Mouse (Mus musculus): ENCODE data around the gene Grcc10.
A peak's percentile ranks its signal among the peaks of the same experiment; 100 is the strongest.

Grcc10 gene

DNA sequence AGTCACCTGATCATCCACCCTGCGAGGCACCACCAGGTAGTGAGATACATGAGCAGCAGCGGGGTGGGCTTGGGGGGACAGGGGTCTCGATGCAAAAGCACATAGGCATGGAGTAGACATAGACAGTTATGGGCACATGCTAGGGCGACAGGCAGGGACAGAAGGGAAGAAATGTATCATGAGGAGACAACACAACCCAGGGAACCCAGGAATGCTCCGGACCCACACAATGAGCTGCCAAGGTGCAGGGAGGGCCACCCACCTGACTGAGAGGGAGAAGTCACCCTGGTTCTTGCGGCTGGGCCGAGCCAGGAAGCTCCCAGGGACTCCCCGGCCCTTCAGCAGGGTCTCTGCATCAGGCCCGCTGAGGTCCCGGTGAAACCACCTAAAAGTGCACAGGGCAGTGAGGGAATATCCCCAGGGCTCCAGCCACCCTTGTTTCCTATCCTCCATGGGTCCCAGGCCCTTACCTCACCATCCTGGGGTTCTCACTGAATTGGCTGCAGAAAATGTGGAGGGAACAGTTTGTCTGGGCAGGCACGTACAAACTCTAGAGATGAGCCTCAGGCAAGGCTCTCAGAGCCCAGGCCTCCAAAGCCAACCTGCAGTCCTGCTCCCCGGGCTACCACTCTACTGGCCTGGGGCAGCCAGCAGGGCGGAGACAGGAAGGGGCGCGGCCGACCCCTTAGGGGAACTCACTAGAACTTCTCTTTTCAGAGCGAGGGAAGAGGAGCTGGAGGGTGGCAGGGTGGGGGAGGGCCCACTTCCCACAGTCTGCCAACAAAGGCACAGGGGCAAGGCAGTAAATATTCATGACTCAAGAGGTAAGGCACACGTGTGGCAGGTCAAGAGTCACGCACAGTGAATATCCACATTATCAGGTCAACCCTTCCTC is 8.5 kb downstream of the Grcc10 start:
- no peak for DNase-seq (ENCODE audit: low spot score in 2 of 2)

DNA sequence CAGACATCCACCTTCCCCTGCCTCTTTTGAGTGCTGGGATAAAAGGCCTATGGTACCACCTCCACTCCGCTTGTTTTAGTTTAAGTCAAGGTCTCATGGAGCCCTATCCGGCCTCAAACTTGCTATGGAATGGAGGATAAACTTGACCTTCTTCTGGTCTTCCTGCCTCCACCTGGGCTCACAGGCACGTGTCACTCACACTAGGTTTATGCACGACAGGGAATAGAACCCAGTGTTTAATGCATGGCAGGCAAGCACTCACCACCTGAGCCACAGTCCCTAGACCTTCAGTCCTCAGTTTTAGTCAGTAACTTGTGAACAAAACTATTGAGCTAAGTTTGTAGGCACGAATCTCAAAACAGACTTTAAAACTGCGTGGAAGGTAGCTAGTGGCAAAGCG is 10.1 kb downstream of the Grcc10 start:
- no peak for DNase-seq (ENCODE audit: low spot score in 2 of 2)

DNA sequence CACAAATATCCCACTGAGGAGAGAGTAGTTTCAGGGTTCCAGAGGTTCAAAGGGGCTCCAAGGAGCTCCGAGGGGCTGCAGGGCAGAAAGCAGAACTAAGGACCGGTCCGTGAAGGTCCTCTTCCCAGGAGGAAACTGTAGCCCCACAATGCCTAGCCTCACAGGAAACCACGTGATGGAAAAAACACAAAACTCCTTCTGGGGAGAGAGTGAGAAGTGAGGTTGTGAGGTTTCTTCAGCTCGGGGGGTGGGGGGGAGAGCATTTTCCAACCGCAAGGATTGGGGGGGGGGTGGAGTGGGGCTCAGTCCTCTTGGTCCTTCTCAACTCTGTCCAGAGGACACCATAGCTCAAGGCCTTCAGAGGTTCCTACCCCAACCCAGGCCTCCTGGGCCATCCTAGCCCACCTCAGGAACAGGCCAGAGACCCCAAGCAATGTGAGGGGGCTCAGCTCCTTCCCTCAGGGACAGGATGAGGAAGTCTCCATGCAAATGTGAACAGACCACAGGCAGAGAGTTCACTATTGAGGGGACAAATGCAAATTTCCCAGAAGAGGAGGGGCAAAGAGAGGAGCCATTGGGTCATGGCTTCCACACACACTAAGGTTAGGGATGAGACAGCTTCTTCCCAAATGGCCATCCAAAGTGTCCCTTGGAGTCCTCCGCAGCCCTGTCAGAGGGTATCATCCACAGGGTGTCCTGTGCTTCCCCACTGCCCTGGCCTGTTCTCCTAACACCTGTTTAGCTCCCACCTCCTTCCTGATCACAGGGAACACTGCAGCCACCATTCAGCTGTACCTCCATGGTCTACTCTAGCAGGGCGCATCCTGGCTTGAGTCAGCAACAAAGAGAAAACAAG is 11.1 kb downstream of the Grcc10 start:
- DNase-seq (ENCODE audit: low spot score in 2 of 2) = no peak

DNA sequence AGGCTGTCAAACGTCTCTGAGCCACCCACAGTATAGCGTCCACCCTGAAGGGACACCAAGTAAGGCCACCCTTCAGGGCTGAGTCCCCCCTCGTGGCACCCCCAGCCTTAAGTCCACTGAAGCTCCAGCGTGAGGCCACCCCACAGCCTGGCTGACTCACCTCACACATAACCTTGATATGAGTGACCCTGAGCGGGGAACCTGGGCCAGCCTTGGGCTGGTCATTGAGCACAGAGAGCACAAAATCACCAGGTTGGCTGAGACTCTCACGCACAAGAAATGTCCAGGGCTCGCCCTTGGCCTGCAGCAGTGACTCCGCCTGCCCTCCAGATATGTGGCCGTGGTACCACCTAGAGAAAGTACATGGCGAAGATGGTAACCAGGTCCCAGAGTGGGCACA is 12.6 kb downstream of the Grcc10 start:
- DNase-seq (ENCODE audit: low spot score in 2 of 2) = no peak

DNA sequence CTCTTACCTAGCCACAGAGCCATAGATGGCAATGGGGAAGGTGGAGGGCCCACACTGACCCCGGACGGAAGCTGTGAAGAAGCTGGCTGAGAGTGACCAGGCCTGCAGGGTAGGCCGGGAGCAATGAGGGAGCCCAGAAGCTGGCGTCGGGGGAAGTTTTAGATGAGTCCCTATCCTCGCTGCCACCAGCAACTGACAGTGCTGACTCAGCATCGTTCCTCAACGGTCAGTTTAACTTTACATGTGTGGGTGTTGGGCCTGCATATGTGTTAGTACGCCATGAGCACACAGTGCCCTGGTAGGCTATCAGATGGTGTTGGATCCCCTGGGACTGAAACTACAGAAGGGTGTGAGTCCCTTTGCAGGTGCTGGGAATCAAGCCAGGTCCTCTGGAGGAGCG is 16.7 kb downstream of the Grcc10 start:
- DNase-seq (ENCODE audit: low spot score in 2 of 2) = no peak

DNA sequence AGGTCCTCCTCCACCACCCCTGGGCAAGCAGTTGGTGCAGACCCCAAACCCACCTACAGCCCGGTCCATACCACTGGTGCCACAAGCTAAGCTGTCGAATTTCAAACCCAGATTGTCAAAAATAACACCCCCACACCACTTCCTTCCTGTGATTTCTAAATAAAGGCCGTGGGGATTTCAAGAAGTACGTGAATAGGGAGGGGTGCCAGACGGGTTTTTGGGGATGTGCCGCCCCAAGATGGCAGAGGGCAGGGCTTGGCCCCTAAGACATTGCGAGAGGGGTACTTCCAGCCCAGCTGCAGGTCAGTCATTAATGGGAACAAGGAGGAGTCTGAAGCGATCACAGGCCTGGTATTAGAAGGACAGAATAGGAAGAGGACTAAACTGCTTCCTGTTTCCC is 17.6 kb downstream of the Grcc10 start:
- no peak for DNase-seq (ENCODE audit: low spot score in 2 of 2)

DNA sequence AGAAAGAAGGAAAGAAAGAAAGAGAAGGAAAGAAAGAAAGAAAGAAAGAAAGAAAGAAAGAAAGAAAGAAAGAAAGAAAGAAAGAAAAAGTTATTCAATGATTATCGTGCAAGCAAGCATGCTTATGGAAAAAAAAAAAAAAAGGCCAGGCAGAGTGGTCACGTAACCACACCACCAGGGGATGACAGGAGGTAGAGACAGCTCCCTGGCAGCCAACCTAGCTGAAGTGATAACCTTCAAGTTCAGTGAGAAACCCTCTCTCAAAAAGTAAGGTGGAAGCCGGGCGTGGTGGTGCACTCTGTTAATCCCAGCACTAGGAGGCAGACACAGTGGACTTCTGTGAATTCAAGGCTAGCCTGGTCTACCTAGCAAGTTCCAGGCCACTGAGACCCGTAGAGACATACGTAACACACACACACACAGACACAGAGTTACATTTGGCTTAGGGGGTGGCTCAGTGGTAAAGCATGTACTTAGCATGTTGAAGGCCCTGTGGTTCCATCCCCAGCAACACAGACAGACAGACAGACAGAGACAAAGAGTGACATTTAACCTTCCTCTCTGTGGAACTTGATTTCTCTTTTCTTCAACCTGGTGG is 18.2 kb downstream of the Grcc10 start:
- no peak for DNase-seq (ENCODE audit: low spot score in 2 of 2)

DNA sequence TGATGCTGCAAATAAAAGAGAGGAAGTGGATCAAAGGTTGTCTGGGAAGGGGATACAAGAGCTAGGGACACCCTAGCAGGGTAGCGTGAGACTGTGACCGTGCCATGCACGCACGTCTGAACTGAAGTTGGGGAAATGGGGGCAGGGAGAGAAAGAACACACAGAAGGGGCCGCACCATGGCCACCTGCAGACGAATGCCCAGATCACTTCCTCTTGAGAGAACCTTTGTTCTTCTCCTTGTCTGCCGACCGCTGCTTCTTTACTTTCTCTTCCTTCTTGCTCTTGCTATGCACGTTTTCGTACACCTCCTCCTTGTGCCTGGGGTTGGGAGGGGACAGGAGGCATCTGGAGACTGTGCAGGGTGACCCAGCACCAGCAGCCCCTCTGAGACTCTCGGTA is 20.3 kb downstream of the Grcc10 start:
- DNase-seq (ENCODE audit: low spot score in 2 of 2) = no peak

DNA sequence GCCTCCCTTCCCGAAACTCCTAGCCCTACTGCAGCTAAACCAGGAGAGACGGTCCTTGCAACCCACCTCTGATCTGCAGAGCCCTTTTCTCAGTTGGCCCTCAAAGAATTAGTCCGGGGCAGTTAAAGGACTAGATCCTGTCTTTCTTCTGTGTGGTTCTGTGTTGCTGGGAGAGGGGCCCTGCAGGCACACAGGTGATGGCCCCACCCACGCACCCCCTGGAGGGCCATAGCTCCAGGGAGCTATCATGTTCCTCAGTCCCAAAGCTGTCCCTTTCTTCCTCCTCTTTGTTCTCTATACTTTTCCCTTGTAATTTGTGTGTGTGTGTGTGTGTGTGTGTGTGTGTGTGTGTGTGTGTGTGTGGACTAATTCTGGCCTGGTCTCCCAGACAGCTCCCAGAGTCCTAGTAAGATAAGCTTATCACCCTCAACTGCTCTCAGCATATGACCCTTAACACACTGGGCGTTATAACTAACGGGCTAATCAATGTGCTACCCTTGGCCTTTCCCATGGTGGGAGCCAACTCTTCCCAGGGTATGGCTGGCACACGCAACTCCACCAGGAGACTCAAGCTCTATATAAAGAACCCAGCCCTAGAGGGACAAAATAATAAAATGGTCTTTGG is 21.7 kb downstream of the Grcc10 start:
- DNase-seq (ENCODE audit: low spot score in 2 of 2) = no peak

DNA sequence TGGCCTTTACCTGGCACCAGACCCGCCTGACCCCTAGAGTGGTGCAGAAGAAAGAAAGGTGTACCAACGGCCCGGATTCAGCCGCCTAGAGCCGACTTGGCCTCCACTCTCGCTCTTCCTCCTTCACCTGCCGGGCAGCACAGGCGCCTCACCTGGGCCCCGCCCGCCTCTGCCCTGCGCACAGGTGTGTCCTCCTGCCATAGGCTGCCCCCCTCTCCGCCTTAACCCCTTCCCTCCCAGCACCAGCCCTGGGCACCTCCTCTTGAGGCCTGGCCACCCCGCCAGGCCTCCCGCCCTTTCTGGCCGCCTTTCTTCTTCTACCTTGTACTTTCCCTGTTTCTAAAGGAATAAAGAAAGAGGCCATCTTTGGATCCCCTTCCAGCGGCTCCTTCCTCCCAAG is 22.5 kb downstream of the Grcc10 start:
- no peak for DNase-seq (ENCODE audit: low spot score in 2 of 2)

DNA sequence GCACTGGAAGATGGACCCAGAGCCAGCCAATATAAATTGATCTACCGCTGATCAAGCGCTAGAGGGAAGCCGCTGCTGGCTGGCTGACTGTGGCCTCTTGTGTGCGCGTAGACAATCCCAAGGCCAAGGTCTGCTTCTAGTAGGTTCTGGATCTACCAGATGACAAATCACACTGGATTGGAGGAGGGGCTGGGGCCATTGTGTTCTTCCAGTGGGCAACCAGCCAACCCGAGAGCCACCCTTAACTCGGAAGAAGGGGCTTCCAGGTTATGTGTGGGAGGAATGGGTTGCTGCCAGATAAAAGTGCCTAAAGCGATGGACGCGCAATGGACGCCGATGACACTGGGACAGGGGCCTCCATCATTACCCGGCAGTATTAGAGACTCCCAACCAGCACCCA is 23.2 kb downstream of the Grcc10 start:
- DNase-seq (ENCODE audit: low spot score in 2 of 2) = no peak

DNA sequence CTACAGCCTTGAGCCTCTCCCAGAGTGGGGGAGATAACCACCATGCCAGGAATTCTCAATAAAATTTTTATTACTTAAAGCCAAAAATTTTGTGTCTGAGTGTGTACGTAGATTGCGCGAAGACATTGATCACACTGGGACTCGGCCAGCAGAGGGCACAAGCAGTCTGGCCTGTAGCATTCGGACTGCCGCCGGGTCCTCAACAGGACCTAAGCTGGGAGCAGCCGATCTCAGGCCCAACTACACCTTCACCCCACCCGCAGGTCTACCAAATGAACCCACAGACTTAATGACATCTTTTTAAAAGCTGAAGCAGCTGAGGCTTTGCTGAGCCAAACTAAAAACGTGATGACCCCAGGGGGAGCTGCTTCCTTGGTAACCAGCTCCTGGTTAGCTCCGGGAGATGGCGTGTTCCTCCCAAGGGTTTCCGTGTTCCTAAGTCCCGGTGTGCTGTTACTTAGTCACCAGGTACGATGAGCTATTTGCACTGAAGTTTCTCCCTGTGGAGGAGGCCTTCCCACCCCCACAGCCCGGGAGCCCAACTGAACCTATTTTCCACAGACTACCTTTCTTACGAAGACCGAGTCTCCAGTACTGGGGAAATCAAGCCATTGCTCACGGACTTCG is 24.2 kb downstream of the Grcc10 start:
- no peak for DNase-seq (ENCODE audit: low spot score in 2 of 2)

DNA sequence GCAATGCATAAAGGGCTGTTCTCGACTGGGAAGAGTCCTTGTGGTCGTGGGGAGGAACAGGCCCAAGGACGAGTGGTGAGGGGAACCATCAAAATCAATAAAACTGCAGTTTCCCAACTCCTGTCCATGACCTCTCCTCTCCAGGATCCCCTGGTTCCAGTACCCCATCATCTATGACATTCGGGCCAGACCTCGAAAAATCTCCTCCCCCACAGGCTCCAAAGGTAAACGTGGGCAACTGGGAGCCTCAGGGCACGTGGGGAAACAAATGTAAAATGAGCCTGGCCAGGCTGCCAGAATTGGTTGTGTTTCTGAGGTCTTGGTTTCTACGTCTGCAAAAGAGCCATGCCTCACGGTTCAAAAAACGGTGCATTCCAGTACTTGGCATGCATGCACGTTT is 28.3 kb downstream of the Grcc10 start:
- DNase-seq (ENCODE audit: low spot score in 2 of 2) = no peak

DNA sequence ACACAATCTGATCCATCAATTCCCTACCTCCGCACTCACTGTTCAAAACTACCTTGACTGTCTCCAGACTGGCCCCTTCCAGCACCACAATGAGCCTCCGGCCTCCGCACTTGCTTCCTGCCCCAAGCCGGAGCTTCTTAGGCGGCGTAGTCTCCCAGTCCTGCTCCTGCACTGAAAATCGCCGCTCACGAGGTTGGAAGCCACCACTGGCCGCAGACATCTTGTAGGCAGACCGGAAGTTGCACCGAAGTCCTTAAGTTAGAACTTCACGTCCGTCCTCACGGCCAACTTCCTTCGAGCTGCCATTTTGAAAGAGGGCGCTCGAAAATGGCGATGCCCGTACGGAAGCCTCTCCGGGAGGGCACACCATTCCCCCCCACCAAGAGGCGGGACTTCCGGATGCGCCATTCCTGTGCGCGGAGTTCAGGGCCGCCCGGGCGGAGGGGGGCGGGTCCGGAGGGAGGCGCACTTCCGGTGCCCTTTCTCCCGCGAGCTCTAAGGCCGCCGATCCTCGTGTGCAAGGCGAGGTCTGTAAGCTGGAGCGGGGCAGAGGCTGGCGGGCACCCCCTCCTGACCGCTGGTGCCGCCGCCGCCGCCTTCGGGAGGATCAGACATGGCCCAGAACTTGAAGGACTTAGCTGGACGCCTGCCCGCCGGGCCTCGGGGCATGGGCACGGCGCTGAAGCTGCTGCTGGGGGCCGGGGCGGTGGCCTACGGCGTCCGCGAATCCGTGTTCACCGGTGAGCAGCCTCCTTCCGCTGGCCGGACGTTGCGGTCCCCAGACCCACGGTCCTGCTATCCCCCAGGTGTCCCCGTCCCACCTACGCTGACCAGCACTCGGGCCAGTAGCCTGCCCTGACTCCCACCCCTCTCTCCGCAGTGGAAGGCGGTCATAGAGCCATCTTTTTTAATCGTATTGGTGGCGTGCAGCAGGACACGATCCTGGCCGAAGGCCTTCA is 29.1 kb downstream of the Grcc10 start, which contains the start of the genes Emg1 and Phb2:
Emg1 (minus strand) TSS at position 355 of the 959 bp plus-strand sequence.
Phb2 (plus strand) TSS at position 513 of the 959 bp plus-strand sequence.
- DNase-seq (ENCODE audit: low spot score in 2 of 2) = peak; percentile 91 to 94

DNA sequence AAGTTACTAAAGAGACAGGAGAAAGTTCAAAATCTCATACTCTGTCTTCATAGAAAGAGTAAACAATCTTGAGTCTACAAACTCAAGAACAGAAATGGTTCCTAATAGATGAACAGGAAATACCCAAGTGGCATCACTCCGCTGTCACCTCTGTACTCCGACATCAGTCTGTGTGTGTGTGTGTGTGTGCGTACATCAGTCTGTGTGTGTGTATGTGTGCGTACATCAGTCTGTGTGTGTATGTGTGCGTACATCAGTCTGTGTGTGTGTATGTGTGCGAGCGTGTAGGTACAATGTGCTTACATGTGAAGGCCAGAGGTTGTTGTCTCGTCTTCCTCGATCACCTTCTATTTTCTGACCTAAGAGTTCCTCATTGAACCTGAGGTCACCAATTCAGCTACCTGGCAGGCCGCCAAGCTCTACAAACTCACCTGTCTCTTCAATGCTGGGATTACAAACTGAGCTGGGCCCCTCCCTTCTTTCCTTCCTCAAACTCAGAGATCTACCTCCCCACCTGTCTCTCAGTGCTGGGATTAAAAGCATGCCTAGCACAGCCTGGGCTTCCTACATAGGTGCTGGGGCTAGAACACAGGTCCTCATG is 32.8 kb downstream of the Grcc10 start:
- no peak for DNase-seq (ENCODE audit: low spot score in 2 of 2)

DNA sequence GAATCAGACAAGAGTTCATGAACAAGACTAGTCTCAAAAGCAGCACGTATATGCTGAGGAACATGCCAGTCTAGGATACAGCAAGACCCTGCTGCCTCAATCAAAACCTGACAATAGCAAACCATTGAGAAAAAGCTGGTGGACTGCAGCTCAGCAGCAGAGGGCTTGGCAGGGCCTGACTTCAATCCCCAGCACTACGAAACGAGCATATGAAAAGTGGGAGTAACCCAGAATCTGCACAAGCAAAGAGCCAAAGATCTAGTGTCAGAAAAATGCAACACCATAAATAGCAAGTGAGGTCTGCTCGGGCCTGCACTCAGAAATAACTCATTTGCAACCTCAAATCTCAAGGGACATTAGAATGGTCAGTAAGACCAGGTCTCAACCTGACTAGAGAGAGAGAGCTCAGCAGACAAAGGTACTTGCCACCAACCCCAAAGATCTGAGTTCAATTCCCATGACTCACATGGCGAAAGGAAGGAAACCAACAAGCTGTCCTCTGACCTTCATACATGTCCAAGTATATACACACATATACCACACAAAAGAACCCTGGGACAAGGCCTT is 35.0 kb downstream of the Grcc10 start:
- no peak for DNase-seq (ENCODE audit: low spot score in 2 of 2)

DNA sequence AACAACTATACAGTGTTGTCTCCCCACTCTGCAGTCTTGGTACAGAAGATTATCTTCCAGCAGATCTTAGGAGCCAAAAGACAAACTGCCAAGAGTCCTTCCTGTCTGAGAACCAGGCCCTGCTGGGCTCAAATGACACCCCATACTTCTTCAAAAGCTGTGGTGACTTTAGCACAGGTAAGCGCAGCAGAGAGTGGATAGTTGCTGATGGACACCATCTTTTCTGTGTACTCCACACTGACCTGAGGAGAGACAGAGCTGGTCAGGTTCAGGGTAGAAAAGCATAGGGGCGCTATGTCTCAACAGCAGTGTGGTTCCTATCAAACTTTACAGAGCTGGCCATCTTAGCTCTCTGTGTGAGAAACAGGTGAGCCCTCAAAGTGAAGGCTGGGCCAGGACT is 36.8 kb downstream of the Grcc10 start:
- DNase-seq (ENCODE audit: low spot score in 2 of 2) = no peak

DNA sequence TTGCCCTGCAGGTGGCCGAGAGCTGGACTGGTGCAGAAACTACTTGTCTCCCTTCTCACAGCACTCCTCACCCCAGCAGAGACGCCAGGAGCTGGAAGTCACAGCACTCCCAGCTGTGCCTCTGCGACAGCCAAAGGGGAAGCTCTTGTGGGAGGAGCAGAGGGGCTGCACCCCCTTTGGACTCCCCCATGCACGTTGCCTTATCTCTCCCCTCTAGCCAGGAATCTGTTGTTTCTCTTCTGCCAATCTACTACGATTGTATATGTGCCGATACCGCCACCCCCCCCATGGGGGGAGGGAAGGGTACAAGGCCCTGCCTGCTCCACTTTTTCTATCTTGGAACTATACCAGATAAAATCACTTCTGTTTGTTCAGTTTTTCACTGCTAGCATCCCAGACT is 37.4 kb downstream of the Grcc10 start:
- DNase-seq (ENCODE audit: low spot score in 2 of 2) = no peak

DNA sequence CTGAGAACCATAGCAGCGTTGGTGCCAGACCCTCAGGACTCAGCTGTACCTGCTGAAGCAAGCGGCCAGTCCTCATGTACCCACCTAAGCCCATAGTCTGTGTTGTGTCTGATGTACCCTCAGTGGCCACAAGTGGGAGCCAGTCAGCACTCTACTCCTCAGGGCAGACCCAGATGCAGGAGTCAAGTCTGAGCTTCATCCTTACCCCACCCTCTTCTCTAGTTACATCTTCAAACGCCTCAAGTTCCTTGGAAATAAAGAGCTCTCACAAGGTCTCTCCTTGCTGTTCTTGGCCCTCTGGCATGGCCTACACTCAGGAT is 38.4 kb downstream of the Grcc10 start:
- DNase-seq (ENCODE audit: low spot score in 2 of 2) = peak; percentile 61 to 65

All from frontal cortex, postnatal 25 days (tissue).